Mouse (Mus musculus) thymus, adult 2 months (tissue): Measurements from ENCODE around the gene Ptprn. TPM values are rescaled to one million over a fixed set of nuclear protein-coding genes. Genes with fewer than 3 reads are reported as not detected.

ENCODE experiments used
- DNase-seq: peaks from one replicate; pipeline ENCODE4 v3.0.0; 2021
- H3K27ac ChIP-seq: fragments of 200-500 bp; 2 replicates; pipeline ENCODE4 v1.5.1; 2012; ENCODE audit warnings: low read length, control low read depth; ENCODE audit not compliant: control insufficient read depth, insufficient read depth
- H3K27me3 ChIP-seq: fragments of 200-500 bp; 2 replicates; pipeline ENCODE4 v1.6.1; 2012; ENCODE audit warnings: mild to moderate bottlenecking, low read length, moderate library complexity, mixed read lengths; ENCODE audit not compliant: control insufficient read depth, insufficient read depth
- H3K36me3 ChIP-seq: fragments of 200-500 bp; 2 replicates; pipeline ENCODE4 v1.6.1; 2012; ENCODE audit warnings: mild to moderate bottlenecking, low read length, moderate library complexity; ENCODE audit not compliant: control insufficient read depth, insufficient read depth
- H3K4me1 ChIP-seq: fragments of 200-500 bp; replicated peaks from 2 replicates; pipeline ENCODE4 v1.6.1; 2012; ENCODE audit warnings: low read length; ENCODE audit not compliant: control insufficient read depth, insufficient read depth
- H3K4me3 ChIP-seq: fragments of 200-500 bp; 2 replicates; pipeline ENCODE4 v1.5.1; 2012; ENCODE audit warnings: mild to moderate bottlenecking, low read length, control low read depth, moderate library complexity; ENCODE audit not compliant: control insufficient read depth, insufficient read depth
- CTCF ChIP-seq: fragments of 200-500 bp; IDR thresholded peaks from 2 replicates; pipeline ENCODE4 v1.5.1; 2012; ENCODE audit warnings: mild to moderate bottlenecking, control low read depth, low read length, moderate library complexity, borderline replicate concordance; ENCODE audit not compliant: control insufficient read depth, poor library complexity, insufficient read depth; ENCODE audit errors: extremely low read depth
- POLR2A ChIP-seq: fragments of 200-500 bp; IDR thresholded peaks from 2 replicates; pipeline ENCODE4 v1.6.1; 2012; ENCODE audit warnings: mild to moderate bottlenecking, low read length, control low read depth, moderate library complexity; ENCODE audit not compliant: control insufficient read depth, poor library complexity, insufficient read depth; ENCODE audit errors: extremely low read depth
- WGBS: fragments of 180-500 bp; shearing (Covaris S2); methylation state at CpG from one replicate; pipeline ENCODE4 v1.1.7; 2018; 5-methylcytosine and 5-hydroxymethylcytosine counted together
- polyA plus RNA-seq: library from polyadenylated mRNA; depleted of rRNA; stranded (reverse); fragments of >200 nt; gene quantifications from 2 replicates; pipeline ENCODE4 v1.2.3, GENCODE M21; 2012

Gene Ptprn
- polyA plus RNA-seq, 1 experiment: 2.6 TPM

DNA sequence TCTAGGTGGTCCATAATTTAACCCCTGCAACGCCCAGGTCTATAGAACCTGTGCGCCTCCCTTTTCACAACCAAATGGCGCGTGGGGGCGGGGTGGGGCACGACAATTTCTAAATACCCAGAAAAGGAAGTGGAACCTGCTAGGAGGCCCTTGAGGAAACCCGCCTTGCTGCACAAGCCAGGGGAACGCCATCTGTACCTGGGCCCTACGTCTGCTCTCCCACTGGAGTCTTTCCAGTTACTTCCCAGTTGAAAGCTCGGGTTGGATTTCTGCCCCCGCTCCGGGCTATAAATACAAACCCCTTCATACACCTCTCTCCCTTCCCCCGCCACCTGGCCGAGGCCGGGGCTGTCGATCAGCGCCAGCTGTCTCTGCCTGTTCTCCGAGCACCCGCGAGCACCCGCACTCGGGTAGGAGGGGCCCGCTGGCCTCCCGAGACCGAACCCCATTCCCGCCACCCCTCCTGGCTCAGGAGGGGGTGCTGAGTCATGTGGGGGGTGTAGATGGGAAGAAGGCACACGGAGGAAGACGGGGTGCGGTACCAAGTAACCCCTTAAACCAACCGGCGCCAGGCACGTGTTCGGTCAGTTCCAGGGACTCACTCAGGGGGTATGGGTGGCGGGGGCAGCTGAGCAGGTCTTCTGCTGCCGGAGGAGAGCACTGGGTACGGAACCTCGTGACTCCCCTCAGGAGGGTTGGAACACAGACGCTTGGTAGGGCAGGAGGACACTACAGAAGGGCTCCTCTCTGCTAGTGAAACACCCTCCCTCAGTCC is 45.9 kb downstream of the Ptprn start:
- DNase-seq: peak; percentile 66
- H3K4me1 ChIP-seq: peaks cover 58% of the 10 kb centered on the region
- WGBS: under 1% methylated on average over 38 of the region's 38 CpGs
- TF ChIP-seq POLR2A (peak; percentile 34; the same call in 1 of the 2 replicates), CTCF (no peak)
- peaks cover 15% of the 10 kb centered on the region for H3K36me3 ChIP-seq
- H3K27ac ChIP-seq: peak overlapping the region; percentile 47
- H3K4me3 ChIP-seq: peak overlapping the region; percentile 71
- no peaks in the 10 kb centered on the region for H3K27me3 ChIP-seq

DNA sequence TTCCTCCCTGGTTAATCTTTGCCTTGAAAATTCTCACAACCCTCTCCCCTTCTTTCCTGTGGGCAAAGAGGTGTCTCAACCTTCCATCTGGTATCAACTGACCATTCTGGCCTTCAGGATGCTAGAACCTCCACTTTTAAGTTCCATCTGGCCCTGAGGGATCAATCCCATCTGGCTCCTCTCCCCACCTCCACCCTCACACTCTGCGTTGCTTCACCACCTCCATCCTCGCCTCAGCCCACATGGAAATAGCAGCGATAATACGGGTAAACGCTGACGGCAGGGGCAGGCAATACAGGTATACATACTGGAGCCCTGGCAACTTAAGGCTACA is 46.4 kb downstream of the Ptprn start:
- no peak for DNase-seq
- WGBS: 1% methylated on average over 6 of the region's 6 CpGs
- peaks cover 15% of the 10 kb centered on the region for H3K36me3 ChIP-seq
- H3K27ac ChIP-seq: peak overlapping the region; percentile 47; the same call in 1 of the 2 replicates
- no peaks in the 10 kb centered on the region for H3K27me3 ChIP-seq
- TF ChIP-seq CTCF (no peak), POLR2A (no peak)
- H3K4me1 ChIP-seq: peaks cover 60% of the 10 kb centered on the region
- peak overlapping the region; percentile 71 for H3K4me3 ChIP-seq

DNA sequence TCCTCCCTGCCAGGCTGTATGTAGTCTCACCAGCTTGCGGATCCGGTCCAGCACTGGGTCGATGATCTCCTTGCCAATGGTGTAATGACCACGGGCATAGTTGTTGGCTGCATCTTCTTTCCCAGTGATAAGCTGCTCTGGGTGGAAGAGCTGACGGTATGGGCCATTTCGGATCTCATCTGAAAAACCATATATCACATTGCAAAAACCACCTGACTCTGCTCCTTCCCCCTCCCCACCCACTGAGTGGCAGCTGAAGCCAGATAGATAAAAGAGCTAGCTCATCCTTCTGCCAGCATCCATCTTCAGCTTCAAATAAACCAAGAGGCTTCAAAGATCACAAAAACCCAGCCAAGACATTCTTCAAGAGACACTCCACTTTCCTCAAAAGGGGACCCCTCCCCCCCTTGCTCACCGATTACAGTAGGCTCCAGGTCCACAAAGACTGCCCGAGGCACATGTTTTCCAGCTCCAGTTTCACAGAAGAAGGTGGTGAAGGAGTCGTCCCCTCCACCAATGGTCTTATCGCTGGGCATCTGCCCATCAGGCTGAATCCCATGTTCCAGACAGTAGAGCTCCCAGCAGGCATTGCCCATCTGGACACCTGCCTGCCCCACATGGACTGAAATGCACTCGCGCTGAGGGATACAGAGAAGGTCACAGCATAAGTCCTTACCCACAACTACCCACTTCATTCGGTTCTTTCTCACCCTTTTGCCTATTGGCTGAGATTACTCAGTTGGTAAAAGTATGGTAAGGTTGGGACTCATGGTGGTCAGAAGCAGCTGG is 47.3 kb downstream of the Ptprn start:
- Histone ChIP-seq H3K27me3 (no peaks in the 10 kb centered on the region), H3K27ac (peak overlapping the region; percentile 11; the same call in 1 of the 2 replicates), H3K4me3 (peak overlapping the region; percentile 25; the same call in 1 of the 2 replicates), H3K4me1 (peaks cover 61% of the 10 kb centered on the region), H3K36me3 (peaks cover 15% of the 10 kb centered on the region)
- WGBS: 45% methylated on average over 13 of the region's 13 CpGs
- TF ChIP-seq CTCF: no peak
- TF ChIP-seq POLR2A: no peak
- DNase-seq: no peak

GRCm38 (mm10) chr1:75215785-75216184 is 48.5 kb downstream of the Ptprn start:
- Histone ChIP-seq H3K4me1 (peaks cover 65% of the 10 kb centered on the region), H3K27ac (no peak overlapping the region), H3K27me3 (no peaks in the 10 kb centered on the region), H3K4me3 (no peak overlapping the region), H3K36me3 (peaks cover 15% of the 10 kb centered on the region)
- no peak for DNase-seq
- WGBS: 91% methylated on average over 9 of the region's 9 CpGs
- no peak for TF ChIP-seq CTCF
- no peak for TF ChIP-seq POLR2A

DNA sequence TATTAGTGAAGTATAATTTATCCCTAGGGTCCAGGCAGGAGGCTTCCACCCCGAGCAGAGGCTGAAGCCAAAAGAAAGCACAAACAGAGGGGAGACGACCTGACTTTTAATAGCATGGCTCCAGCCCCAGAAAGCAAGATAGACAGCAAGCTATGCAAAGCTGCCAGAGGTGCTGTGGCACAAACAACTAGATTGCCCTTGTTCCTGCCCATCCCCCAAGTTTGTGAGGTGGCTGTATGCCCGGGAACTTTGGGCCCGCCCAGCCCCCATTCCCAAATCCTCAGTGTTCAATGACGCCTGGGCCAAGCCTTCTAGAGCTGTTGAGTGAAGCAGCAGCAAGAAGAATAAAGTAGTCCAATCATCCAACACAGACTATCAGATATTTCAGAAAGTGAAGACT is 49.4 kb downstream of the Ptprn start:
- Histone ChIP-seq H3K4me3 (no peak overlapping the region), H3K36me3 (peaks cover 15% of the 10 kb centered on the region), H3K27me3 (no peaks in the 10 kb centered on the region), H3K27ac (no peak overlapping the region), H3K4me1 (peaks cover 67% of the 10 kb centered on the region)
- DNase-seq: no peak
- 46% methylated on average over 5 of the region's 5 CpGs for WGBS
- TF ChIP-seq CTCF: no peak
- TF ChIP-seq POLR2A: no peak

GRCm38 (mm10) chr1:75214442-75214841 is 49.9 kb downstream of the Ptprn start:
- Histone ChIP-seq H3K27me3 (no peaks in the 10 kb centered on the region), H3K4me3 (no peak overlapping the region), H3K4me1 (peaks cover 64% of the 10 kb centered on the region), H3K27ac (no peak overlapping the region), H3K36me3 (peaks cover 15% of the 10 kb centered on the region)
- TF ChIP-seq CTCF (no peak), POLR2A (no peak)
- 69% methylated on average over 2 of the region's 2 CpGs for WGBS
- no peak for DNase-seq
